Mouse (Mus musculus) liver, embryonic 11.5 days (tissue): ENCODE measurements around the gene Ptgis. TPM values are rescaled to one million over a fixed set of nuclear protein-coding genes. Genes with fewer than 3 reads are reported as not detected.
"Not testable (repeated sequence)": the region's sequence is repeated elsewhere in the genome, so short reads cannot be mapped to it uniquely, and the experiment has no call there.

Source experiments
- ATAC-seq: fragments of 200-750 bp; cut with Nextera tagmentation; replicated peaks from 2 replicates; pipeline ENCODE4 v1.8.0; 2017; ENCODE audit warnings: moderate number of reproducible peaks, mild to moderate bottlenecking, moderate TSS enrichment, moderate library complexity; ENCODE audit not compliant: low FRiP score
- DNase-seq: peaks from one replicate; pipeline ENCODE4 v3.0.0-alpha.2; 2017; ENCODE audit warnings: low spot score
- H3K27ac ChIP-seq: fragments of 300-500 bp; sonication (generic); 2 replicates; pipeline ENCODE4 v1.5.1; 2014; ENCODE audit warnings: mild to moderate bottlenecking, low read depth, low read length, control low read depth
- H3K27me3 ChIP-seq: fragments of 300-500 bp; sonication (generic); replicated peaks from 2 replicates; pipeline ENCODE4 v1.6.1; 2014; ENCODE audit warnings: low read length, mixed read lengths; ENCODE audit not compliant: control insufficient read depth, insufficient read depth
- H3K36me3 ChIP-seq: fragments of 300-500 bp; sonication (generic); 2 replicates; pipeline ENCODE4 v1.6.1; 2014; ENCODE audit warnings: mild to moderate bottlenecking, low read length, moderate library complexity, mixed read lengths; ENCODE audit not compliant: control insufficient read depth, insufficient read depth
- H3K4me1 ChIP-seq: fragments of 300-500 bp; sonication (generic); replicated peaks from 2 replicates; pipeline ENCODE4 v1.6.1; 2014; ENCODE audit warnings: low read length, mixed read lengths; ENCODE audit not compliant: control insufficient read depth, insufficient read depth
- H3K4me2 ChIP-seq: fragments of 300-500 bp; sonication (generic); 2 replicates; pipeline ENCODE4 v1.6.1; 2014; ENCODE audit warnings: mild to moderate bottlenecking, control low read depth, moderate library complexity
- H3K4me3 ChIP-seq: fragments of 300-500 bp; sonication (generic); 2 replicates; pipeline ENCODE4 v1.5.1; 2014; ENCODE audit warnings: low read depth, low read length, control low read depth
- H3K9ac ChIP-seq: fragments of 300-500 bp; sonication (generic); 2 replicates; pipeline ENCODE4 v1.6.1; 2014; ENCODE audit warnings: low read depth, low read length, control low read depth
- H3K9me3 ChIP-seq: fragments of 300-500 bp; sonication (generic); 2 replicates; pipeline ENCODE4 v1.6.1; 2016; ENCODE audit warnings: low read length, inconsistent platforms, mixed read lengths; ENCODE audit not compliant: control insufficient read depth
- WGBS: fragments of 180-500 bp; shearing (Covaris S2); extraction: QIAGEN DNeasy Blood & Tissue Kit; methylation state at CpG from one replicate; pipeline ENCODE4 v1.1.7; 2014; 5-methylcytosine and 5-hydroxymethylcytosine counted together
- polyA plus RNA-seq: library from polyadenylated mRNA; unstranded; fragments of >200 nt; fragmentation: Nextera tagmentation; extraction: Ambion mirVana; gene quantifications from 2 replicates; pipeline ENCODE4 v1.2.1, GENCODE M21; 2014

Ptgis gene
- polyA plus RNA-seq, 1 experiment from 2014 or later, result 7.7 TPM

GRCm38 (mm10) chr2:167213666-167214065, 26.7 kb downstream of the Ptgis start:
- Histone ChIP-seq H3K36me3 (no peaks in the 10 kb centered on the region), H3K27ac (no peak overlapping the region), H3K9ac (no peak overlapping the region), H3K4me3 (no peak overlapping the region), H3K4me1 (no peaks in the 10 kb centered on the region), H3K27me3 (no peaks in the 10 kb centered on the region), H3K9me3 (no peaks in the 10 kb centered on the region), H3K4me2 (no peak overlapping the region)
- 90% methylated on average over 12 of the region's 12 CpGs for WGBS
- no peak for ATAC-seq
- no peak for DNase-seq

DNA sequence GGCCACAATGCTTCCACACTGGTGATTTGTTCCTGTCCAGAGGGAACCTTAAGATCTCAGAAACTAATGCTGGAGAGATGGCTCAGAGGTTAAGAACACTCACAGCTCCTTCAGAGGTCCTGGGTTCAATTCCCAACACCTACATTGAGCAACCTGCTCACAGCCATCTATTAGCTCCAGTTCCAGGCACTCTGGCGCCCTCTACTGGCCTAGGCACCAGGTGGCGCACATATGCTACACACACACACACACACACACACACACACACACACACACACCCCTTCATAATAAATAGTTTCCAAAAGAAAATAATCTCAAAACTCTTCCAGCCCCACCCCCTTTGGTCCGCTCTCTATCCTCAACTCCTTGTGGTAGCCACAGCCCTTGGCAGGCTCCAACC, 27.3 kb downstream of the Ptgis start:
- WGBS, result 81% methylated on average over 3 of the region's 3 CpGs
- no peak overlapping the region for H3K27ac ChIP-seq
- no peak overlapping the region for H3K4me3 ChIP-seq
- no peaks in the 10 kb centered on the region for H3K36me3 ChIP-seq
- H3K27me3 ChIP-seq, result no peaks in the 10 kb centered on the region
- no peak overlapping the region for H3K9ac ChIP-seq
- ATAC-seq (no peak), DNase-seq (no peak)
- H3K4me2 ChIP-seq, result no peak overlapping the region
- H3K4me1 ChIP-seq, result no peaks in the 10 kb centered on the region
- no peaks in the 10 kb centered on the region for H3K9me3 ChIP-seq

- no peak overlapping the region for H3K4me3 ChIP-seq
- no peaks in the 10 kb centered on the region for H3K4me1 ChIP-seq
- H3K9ac ChIP-seq, result no peak overlapping the region
- WGBS, result 87% methylated on average over 6 of the region's 6 CpGs
- ATAC-seq (no peak), DNase-seq (no peak)
- no peaks in the 10 kb centered on the region for H3K36me3 ChIP-seq
- no peak overlapping the region for H3K27ac ChIP-seq
- no peak overlapping the region for H3K4me2 ChIP-seq
- no peaks in the 10 kb centered on the region for H3K9me3 ChIP-seq
- H3K27me3 ChIP-seq, result no peaks in the 10 kb centered on the region
These were observed 27.9 kb downstream of the Ptgis start for GRCm38 (mm10) chr2:167212551-167212950.

DNA sequence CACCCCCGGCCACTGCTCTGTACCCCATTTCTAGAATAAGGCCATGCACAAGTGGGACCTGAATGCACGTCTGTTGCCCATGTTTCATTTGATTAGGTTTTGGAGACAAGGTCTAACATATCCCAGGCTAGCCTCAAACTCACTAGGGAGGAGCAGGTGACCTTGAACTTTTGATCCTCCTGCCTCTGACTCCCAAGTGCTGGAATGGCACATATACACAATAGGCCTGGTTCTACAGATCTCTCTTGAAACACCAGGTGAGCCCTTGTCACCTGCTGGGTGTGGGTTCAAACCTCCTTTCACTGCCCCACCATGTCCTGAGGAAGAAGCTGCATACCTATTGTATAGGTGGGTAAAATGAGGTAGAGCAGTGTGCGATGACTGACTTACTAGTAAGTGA, 28.3 kb downstream of the Ptgis start:
- ATAC-seq (no peak), DNase-seq (no peak)
- Histone ChIP-seq H3K4me2 (no peak overlapping the region), H3K9ac (no peak overlapping the region), H3K27me3 (no peaks in the 10 kb centered on the region), H3K9me3 (no peaks in the 10 kb centered on the region), H3K4me3 (no peak overlapping the region), H3K27ac (no peak overlapping the region), H3K4me1 (no peaks in the 10 kb centered on the region), H3K36me3 (no peaks in the 10 kb centered on the region)
- 77% methylated on average over 3 of the region's 3 CpGs for WGBS

DNA sequence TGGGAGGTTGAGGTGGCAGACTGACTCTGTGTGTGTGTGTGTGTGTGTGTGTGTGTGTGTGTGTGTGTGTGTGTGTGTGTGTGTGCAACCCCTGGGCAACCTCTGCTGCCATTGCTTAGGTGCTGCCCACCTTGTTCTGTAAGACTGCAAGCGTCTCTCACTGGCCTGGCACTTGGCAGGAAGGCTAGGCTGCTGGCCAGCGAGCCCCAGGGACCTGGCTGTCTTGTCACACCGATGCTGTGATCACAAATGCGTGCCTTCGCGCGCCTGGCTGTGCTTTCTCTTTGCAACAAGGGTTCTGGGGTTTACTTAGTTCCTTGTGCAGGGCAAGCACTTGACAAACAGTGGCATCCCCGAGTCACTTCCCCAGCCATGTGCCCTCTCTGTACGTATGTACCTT, 30.5 kb downstream of the Ptgis start:
- Histone ChIP-seq H3K4me3 (no peak overlapping the region), H3K27me3 (no peaks in the 10 kb centered on the region), H3K4me2 (no peak overlapping the region), H3K36me3 (no peaks in the 10 kb centered on the region), H3K27ac (no peak overlapping the region), H3K9ac (no peak overlapping the region), H3K9me3 (no peaks in the 10 kb centered on the region), H3K4me1 (no peaks in the 10 kb centered on the region)
- 73% methylated on average over 9 of the region's 9 CpGs for WGBS
- DNase-seq (no peak), ATAC-seq (no peak)

DNA sequence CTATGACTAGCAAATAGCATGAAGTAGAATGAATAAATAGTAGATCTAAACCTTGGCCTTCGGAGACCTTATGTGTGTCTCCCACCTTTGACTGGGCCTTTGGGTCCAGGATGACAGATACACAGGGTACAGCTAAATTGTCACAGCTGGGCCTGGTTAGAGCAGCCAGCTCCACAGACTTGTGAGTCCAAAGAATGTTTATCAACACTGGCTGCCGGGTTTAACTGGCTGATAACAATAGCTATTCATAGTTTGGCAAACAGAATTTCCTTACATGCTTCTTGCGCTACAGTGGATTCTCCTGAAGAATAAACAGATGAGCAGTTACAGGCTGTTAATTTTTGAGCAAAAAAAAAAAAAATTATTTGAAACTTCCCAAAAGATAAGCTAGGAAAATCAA, 31.4 kb downstream of the Ptgis start:
- Histone ChIP-seq H3K9ac (no peak overlapping the region), H3K9me3 (no peaks in the 10 kb centered on the region), H3K27ac (no peak overlapping the region), H3K36me3 (no peaks in the 10 kb centered on the region), H3K4me3 (no peak overlapping the region), H3K27me3 (no peaks in the 10 kb centered on the region), H3K4me1 (no peaks in the 10 kb centered on the region), H3K4me2 (no peak overlapping the region)
- no peak for ATAC-seq
- DNase-seq, result no peak
- WGBS, result 73% methylated on average over 3 of the region's 3 CpGs

DNA sequence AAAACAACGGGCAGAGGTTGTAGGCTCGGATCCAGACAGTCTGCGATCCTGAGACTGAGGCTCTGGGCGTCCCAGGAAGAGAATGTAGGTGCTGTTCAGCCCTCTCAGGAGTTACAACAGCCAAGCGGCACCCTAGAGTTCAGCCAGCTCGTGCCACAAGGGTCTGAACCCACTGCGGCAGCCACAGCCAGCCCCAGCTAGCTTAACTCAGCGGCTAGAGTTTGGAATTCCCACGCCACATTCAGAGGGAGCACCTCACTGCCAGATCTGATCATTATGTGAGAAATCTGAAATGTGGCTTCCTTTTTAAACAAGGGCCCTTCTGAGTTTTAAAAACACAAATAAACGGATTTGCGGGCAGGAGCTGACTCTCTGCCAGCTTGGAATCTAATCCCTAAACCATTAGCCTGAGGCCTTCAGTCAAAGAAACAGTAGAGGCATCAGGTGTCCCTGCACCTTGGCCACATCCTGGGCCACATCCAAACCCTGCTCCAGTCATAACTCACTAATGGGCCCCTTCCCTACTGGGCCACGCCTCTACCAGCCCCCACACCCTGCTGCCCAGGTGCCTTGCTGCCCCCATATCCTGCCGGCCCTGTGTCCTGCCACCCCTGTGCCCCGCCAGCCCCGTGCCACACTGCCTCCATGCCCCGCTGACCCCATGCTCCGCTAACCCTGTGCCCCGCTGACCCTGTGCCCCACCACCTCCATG, 34.3 kb downstream of the Ptgis start:
- Histone ChIP-seq H3K27me3 (no peaks in the 10 kb centered on the region), H3K4me1 (no peaks in the 10 kb centered on the region), H3K9ac (no peak overlapping the region), H3K27ac (no peak overlapping the region), H3K9me3 (no peaks in the 10 kb centered on the region), H3K4me2 (no peak overlapping the region), H3K36me3 (no peaks in the 10 kb centered on the region), H3K4me3 (no peak overlapping the region)
- DNase-seq (no peak), ATAC-seq (no peak)
- WGBS, result 87% methylated on average over 18 of the region's 18 CpGs

- WGBS, result 78% methylated on average over 5 of the region's 5 CpGs
- not testable (repeated sequence) for ATAC-seq, H3K36me3 ChIP-seq, H3K27ac ChIP-seq, H3K9me3 ChIP-seq, H3K9ac ChIP-seq, H3K4me2 ChIP-seq, DNase-seq, H3K4me1 ChIP-seq, H3K4me3 ChIP-seq, H3K27me3 ChIP-seq
These were observed 35.7 kb downstream of the Ptgis start for GRCm38 (mm10) chr2:167204686-167205085.

DNA sequence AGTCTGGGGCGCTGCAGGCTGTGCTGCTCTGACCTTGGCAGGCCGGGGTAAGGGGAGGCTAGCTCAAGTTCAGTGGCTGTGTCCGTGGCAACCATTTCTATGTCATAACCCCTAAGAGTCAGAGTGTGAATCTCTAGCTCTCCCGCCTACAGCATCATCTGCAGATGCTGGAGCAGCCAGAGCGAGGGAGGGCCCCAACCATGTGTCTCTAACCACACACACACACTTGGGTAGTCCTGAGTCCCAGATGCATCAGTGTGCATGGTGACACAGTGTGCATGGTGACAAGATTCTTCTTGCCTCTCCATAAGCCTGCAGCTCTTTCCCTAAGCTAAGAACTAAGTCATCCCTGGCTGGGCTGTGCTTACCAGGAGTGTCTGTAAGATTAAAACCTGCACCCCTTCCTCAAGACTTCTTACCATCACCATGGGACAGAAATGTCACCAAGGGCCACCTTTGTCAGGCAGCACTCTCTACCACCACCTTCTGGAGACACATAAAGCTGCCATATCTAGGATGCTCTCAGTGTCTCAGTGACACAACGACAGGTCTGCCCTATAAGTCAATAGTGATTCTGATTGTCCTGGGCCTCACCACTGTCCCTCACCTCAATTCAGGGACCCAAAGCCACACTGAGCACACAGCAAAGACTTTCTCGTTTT, 36.8 kb downstream of the Ptgis start:
- WGBS, result 70% methylated on average over 7 of the region's 7 CpGs
- no peak overlapping the region for H3K4me3 ChIP-seq
- no peak for DNase-seq
- H3K4me2 ChIP-seq, result no peak overlapping the region
- no peaks in the 10 kb centered on the region for H3K4me1 ChIP-seq
- H3K9ac ChIP-seq, result no peak overlapping the region
- H3K27ac ChIP-seq, result no peak overlapping the region
- H3K27me3 ChIP-seq, result no peaks in the 10 kb centered on the region
- no peaks in the 10 kb centered on the region for H3K36me3 ChIP-seq
- no peak for ATAC-seq
- no peaks in the 10 kb centered on the region for H3K9me3 ChIP-seq
